In the genomic region with DNA sequence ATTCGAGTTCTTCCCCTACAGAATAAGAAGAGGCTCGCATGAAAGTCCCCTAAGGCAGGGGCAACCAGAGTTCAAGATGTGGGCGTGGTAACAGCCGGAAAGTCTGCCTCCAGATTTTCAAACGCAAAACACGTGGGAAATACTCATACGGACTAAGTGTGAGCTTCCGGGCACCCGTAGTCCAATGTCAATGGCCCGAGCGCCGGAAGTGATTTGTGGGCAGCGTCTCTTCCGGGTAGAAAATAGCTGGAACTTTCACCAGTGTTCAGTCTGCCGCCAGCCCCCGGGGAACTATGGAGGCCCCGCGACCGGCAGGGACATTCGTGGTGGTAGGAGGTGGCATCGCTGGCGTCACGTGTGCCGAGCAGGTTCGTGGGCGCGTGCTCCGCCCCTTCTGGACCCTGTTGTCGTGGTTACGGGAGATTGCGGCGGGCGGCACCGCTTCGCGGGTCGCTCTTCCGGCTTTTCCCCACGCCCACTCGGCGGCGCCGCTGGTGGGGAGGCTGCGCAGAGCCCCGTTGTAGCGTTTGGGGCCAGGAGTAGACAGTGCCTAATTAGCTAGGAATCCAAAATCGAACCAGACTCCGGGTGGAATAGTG, we compare ENCODE assay signal across 8 mouse cellular contexts. TPM values are rescaled to one million over a fixed set of nuclear protein-coding genes. Genes with fewer than 3 reads are reported as not detected.
DNase-seq lines count a peak whose midpoint lies in the region; ATAC-seq and TF ChIP-seq lines count a peak whose summit lies in the region.

Pyroxd1 (plus strand) TSS at position 215 of the 599 bp plus-strand sequence.

- H3K4me1 ChIP-seq in forebrain, embryonic 14.5 days (ENCODE audit: control insufficient read depth, insufficient read depth, low read length) = peaks cover 5% of the 10 kb centered on the region; the same call in 1 of the 2 replicates
- H3K4me1 ChIP-seq in lung, adult 2 months (ENCODE audit: control insufficient read depth, insufficient read depth, low read length) = peaks cover 3% of the 10 kb centered on the region

- peak; percentile 98 for DNase-seq in ES-CJ7 (ENCODE audit: low read depth, low spot score)
- DNase-seq in cerebellum, adult 11 months = peak; percentile 71
- peak; percentile 98 for DNase-seq in forebrain, embryonic 14.5 days (ENCODE audit: low spot score)
- DNase-seq in heart, postnatal 25 days (ENCODE audit: low spot score) = peak; percentile 62
- peak; percentile 81 to 94 for DNase-seq in layer of hippocampus, adult 18-20 months (ENCODE audit: low spot score in 2 of 2)
- peak; percentile 78 for DNase-seq in lung, adult 2 months
- peak; percentile 75 to 83 for DNase-seq in thymus, adult 18-20 months

- no peaks in the 10 kb centered on the region for H3K9me3 ChIP-seq in forebrain, embryonic 14.5 days (replicated peaks; ENCODE audit: control insufficient read depth, low read length)

- TF ChIP-seq POLR2A in lung, adult 2 months (IDR thresholded peaks at IDR 0.05; ENCODE audit: borderline replicate concordance, extremely low read depth, low read depth, low read length) = peak; percentile 28; the same call in 1 of the 2 replicates

- no peaks in the 10 kb centered on the region for H3K27me3 ChIP-seq in forebrain, embryonic 14.5 days (replicated peaks; ENCODE audit: control insufficient read depth, insufficient read depth, low read length)

- H3K4me3 ChIP-seq in forebrain, embryonic 14.5 days (ENCODE audit: low read depth, low read length) = peak within 1 kb of the TSS; percentile 69
- H3K4me3 ChIP-seq in lung, adult 2 months (replicated peaks; ENCODE audit: extremely low read depth, low read depth, low read length) = peak within 1 kb of the TSS; percentile 99

- peak within 1 kb of the TSS; percentile 51 for H3K4me2 ChIP-seq in forebrain, embryonic 14.5 days (ENCODE audit: low read length)

- intact Hi-C loops in heart, postnatal 25 days (cut with DNase I) = loop anchor here (5.0 to 10.0 kb wide), 2 partner anchors 162 to 409 kb away; partner anchors contain the start of genes Cmas and Ldhb

- H3K9ac ChIP-seq in forebrain, embryonic 14.5 days (ENCODE audit: low read length) = peak within 1 kb of the TSS; percentile 65

- TF ChIP-seq CTCF in lung, adult 2 months (IDR thresholded peaks at IDR 0.05; ENCODE audit: insufficient read depth, low read length) = no peak

- peak within 1 kb of the TSS; percentile 66 for H3K27ac ChIP-seq in forebrain, embryonic 14.5 days (ENCODE audit: low read depth, low read length)

- peak; percentile 98 for ATAC-seq in forebrain, embryonic 14.5 days
- peak; percentile 83 for ATAC-seq in neutrophil, adult 5-6 weeks (ENCODE audit: extremely low read depth, insufficient number of reproducible peaks, low FRiP score, poor library complexity, severe bottlenecking)

- peaks cover 10% of the 10 kb centered on the region; the same call in 1 of the 2 replicates for H3K36me3 ChIP-seq in forebrain, embryonic 14.5 days (ENCODE audit: control insufficient read depth, insufficient read depth, low read length)

- WGBS in forebrain, embryonic 14.5 days = under 1% methylated on average over 48 of the region's 48 CpGs
- WGBS in lung, adult 2 months = under 1% methylated on average over 48 of the region's 48 CpGs

RNA-seq across cellular contexts. Expression of gene Pyroxd1, which starts in this region (rescaled TPM):
- 22.1 and 25.1 TPM in 2 replicates for polyA plus RNA-seq in forebrain, embryonic 14.5 days (2014; fragmentation: Nextera tagmentation; extraction: Ambion mirVana)
- total RNA-seq in heart, postnatal 25 days (2021) = 10 to 100 TPM in 1 of 2 experiments, 1 to 10 TPM in 1; 8.6 to 10.4 TPM
- total RNA-seq in layer of hippocampus, adult 18-20 months (2021) = 10 to 100 TPM; 13.2 to 14.4 TPM
- polyA plus RNA-seq in lung, adult 2 months (2012; rRNA removed) = 4.1 TPM in 2 replicates
- total RNA-seq in neutrophil, adult 5-6 weeks (2017) = 30.3 and 32.1 TPM in 2 replicates

Comparison
In these comparisons a context has a peak if more than half of its experiments do, and no peak if none do; other contexts are left out.
1. Peak in every context shown above with its lines: DNase-seq, ATAC-seq, H3K4me3 ChIP-seq and H3K27ac ChIP-seq.